Mouse (Mus musculus): Measurements from ENCODE around the gene Ndrg4. TPM values are rescaled to one million over a fixed set of nuclear protein-coding genes. Genes with fewer than 3 reads are reported as not detected.

Gene Ndrg4
- polyA plus RNA-seq, 1 experiment, result 62.5 TPM

DNA sequence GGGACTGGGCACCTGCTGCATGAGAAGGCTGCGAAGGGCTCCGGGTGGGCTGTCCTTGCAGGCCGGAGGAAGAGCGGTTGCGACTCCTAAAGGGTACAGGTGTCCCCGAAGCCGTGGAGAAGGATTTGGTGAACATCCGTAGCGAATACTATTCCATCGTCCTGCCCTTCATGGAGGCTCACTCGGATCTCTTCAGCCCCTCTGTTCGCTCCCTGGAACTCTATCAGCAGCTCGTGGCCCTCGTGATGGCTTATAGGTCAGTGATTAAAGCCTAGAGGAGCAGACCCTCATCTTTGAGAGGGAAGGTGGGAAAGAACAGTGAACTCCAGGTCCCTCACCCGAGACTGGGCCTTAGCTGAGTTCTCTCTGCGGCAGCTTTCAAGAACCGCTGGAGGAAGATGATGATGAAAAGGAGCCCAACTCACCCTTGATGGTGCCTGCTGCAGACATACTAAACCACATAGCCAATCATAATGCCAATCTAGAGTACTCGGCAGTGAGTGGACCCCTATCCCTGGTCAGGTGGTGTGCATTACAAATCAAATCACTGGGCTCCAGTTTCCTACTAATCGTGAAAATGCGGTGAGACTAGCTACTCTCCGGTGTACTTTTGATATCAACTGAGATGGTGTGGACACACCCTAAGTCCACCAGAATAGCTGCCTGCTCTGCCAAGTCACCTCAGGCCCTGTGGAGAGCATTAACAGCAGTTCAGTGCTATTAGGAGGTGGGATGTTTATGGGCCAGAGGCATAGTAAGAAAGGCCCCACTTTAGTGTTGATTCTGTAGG, 40.0 kb downstream of the Ndrg4 start:
- DNase-seq (ENCODE audit: low spot score), result no peak

DNA sequence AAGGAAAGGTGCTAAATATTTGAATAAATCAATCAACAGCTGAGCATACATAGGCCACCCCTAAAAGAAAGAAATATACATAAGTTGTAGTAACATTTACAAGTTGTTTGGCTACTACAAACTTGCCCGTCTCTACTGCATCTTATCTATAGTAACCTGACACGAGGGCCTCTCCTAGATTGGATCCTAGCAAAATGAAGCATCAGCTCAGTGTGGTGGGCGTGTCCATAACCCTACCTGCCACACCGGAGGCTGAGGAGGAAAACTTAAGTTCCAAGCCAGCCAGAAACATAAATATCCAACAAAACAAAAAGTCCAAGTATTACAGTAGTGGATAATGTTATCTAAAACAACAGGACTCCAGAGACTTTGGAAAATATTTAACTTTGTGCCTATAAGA, 50.8 kb downstream of the Ndrg4 start:
- no peak for DNase-seq (ENCODE audit: low spot score)

DNA sequence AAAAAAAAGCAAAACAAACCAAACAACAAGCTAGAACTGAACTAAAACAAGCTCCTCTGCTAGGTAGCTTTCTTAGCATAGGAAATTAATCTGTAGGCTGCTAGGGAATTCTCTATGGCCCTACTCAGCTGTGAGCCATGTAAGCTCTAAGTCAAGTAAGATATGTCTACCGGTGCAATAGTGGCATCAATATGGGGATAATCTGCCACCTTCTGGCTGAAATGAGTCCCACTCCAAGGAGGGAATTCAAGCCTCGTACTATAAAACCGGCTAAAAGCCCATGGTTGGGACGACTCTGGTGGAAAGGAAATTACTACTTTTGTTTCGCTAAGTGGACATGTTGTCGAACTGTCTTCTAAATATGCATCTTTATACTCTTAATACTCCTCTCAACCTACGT, 61.8 kb downstream of the Ndrg4 start:
- no peak for DNase-seq (ENCODE audit: low spot score)

DNA sequence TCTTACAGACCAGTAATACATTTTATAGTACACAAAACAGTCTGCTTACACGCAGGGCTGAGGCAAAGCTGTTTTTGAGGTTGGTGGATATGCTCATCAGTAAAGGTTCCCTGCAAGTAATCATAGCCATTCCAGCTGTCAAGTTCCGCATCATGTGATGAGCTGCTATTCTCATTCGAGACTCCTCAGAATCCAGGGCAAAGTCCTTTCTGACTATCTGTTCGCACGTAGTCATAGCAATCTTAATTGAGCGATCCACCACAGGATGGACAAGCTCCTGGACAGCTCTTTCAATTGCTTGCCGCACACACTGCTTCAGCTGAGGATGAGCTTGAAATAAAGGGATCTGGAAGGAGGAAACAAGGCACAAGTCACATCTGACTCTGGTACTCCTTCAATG, 65.0 kb downstream of the Ndrg4 start:
- DNase-seq (ENCODE audit: low spot score), result no peak

DNA sequence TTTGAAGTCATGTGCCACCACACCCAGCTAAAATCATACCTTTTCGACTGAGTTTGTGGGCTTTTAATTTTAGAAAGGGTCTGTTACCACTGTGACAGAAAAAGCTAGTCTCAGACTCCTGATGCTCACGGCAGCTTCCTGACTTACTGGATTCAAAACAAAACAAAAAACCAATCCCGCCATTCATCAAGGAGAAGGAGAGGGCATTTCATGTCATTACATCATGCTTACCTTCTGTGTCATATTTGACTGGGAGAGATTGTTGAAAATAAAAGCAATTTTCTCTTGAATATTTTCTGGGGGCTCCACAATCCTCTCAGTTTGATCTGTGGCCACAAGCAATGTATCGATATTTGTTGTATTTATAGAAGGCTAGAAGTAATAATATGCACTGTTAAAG, 71.2 kb downstream of the Ndrg4 start:
- no peak for DNase-seq (ENCODE audit: low spot score)

DNA sequence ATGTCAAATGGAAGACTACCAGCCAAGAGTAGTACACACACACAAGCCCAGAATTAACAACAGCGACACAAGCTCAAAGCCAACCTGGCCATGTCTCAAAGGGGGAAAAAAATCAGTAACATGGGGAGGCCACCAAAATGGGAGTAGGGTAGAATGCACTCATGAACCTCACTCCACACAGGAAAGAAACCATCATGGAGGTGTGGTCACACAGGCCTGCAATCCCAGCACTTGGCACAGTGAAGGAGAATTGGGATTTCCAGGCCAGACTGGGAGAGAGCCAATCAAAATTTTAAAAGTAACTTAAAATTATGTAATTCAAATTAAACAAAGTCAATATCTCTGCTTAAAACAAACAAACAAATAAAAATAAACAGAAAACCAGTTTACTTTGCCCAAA, 75.1 kb downstream of the Ndrg4 start:
- no peak for DNase-seq (ENCODE audit: low spot score)

DNA sequence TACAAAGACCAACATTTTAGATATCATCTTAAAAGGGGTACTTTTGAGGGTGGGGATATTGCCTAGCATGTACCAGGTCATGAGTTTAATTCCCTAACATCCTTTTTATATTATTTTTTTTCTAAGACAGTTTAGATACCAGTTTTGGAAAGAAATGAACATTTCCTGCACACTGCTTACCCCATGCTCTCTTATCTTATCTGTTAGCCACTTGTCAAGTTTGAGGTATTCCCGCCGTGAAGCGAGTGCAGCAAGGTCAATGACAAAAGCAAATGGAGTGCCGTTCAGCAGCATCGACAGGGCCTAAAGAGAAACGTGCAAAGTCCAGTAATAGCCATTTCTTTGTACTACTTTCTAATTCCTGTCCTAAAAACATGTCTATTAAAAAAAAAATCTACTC, 83.5 kb downstream of the Ndrg4 start:
- DNase-seq (ENCODE audit: low spot score), result no peak

DNA sequence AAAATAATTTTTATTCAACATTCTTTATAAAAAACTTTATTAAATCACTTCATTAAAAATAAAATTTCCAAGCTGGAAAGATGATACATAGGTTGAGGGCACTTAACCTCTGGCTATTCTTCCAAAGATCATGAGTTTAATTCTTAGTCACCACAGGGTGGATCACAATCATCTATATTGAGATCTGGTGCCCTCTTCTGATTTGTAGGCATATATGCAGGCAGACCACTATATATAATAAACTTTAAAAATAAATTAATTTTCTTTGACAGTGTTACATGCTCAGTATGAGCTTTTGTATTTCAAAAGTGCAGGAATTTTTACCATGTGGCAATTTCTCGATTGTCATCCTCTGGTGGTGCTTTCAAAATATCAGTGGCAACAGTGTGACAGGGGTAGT, 87.4 kb downstream of the Ndrg4 start:
- DNase-seq (ENCODE audit: low spot score), result no peak

Other genes with a start within 250 kb of the Ndrg4 start
- gene Cfap20, start 242.1 kb upstream of the Ndrg4 start, polyA plus RNA-seq (2012; rRNA removed), result 62.3 and 86.8 TPM in 2 replicates
- 38.6 and 44.3 TPM in 2 replicates for gene Csnk2a2, start 186.9 kb upstream of the Ndrg4 start, polyA plus RNA-seq (2012; rRNA removed)
- gene Ccdc113, start 142.9 kb upstream of the Ndrg4 start, polyA plus RNA-seq (2012; rRNA removed), result 0.96 and 1.2 TPM in 2 replicates
- gene Prss54, start 100.6 kb upstream of the Ndrg4 start, polyA plus RNA-seq (2012; rRNA removed), result not detected in 2 replicates
- 3.8 and 4.8 TPM in 2 replicates for gene Gins3, start 43.5 kb upstream of the Ndrg4 start, polyA plus RNA-seq (2012; rRNA removed)
- gene Setd6, start 38.9 kb downstream of the Ndrg4 start, polyA plus RNA-seq (2012; rRNA removed), result 30.1 and 31.3 TPM in 2 replicates
- gene Cnot1, start 130.5 kb downstream of the Ndrg4 start, polyA plus RNA-seq (2012; rRNA removed), result 52.5 and 62.5 TPM in 2 replicates
- 122 and 134 TPM in 2 replicates for gene Sap18b, start 148.4 kb downstream of the Ndrg4 start, polyA plus RNA-seq (2012; rRNA removed)
- gene Slc38a7, start 176.6 kb downstream of the Ndrg4 start, polyA plus RNA-seq (2012; rRNA removed), result 19.9 and 22.2 TPM in 2 replicates
- gene Got2, start 211.6 kb downstream of the Ndrg4 start, polyA plus RNA-seq (2012; rRNA removed), result 99.3 and 124 TPM in 2 replicates